Mouse (Mus musculus) C2C12 (cell line): ENCODE measurements around the gene Lpin3.

Source experiments
- CTCF ChIP-seq: IDR thresholded peaks from one replicate; pipeline ENCODE4 v1.5.1; 2011; ENCODE audit not compliant: control insufficient read depth, insufficient read depth, insufficient read length
- FOSL1 ChIP-seq: IDR thresholded peaks from one replicate; pipeline ENCODE4 v1.8.0; 2011; ENCODE audit warnings: mild to moderate bottlenecking, low read length; ENCODE audit not compliant: poor library complexity, insufficient read depth, severe bottlenecking
- MAX ChIP-seq: IDR thresholded peaks from one replicate; pipeline ENCODE4 v1.6.1; 2011; ENCODE audit warnings: mild to moderate bottlenecking, control low read depth
- USF1 ChIP-seq: IDR thresholded peaks from one replicate; pipeline ENCODE4 v1.6.1; 2011; ENCODE audit warnings: low read depth, mild to moderate bottlenecking, control low read depth, moderate library complexity

DNA sequence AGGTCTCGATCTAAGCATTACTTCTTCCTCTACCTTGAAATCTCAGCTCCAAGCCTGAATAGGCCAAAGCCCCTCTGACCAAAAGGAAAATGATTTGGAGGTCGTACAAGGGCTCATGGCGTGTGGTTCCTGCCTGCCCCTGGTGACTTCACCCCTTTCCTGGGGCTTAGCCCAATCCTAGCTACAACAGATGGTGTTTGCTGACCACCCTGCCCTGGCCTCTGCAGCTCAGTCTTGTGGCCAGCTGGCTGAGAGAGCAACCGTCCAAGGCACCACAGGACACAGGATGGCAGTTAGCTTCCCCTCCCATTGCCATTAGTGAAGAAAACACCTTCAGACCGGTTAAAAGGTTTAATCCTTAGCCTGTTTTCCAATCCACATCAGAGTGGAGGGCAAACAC, 25.6 kb downstream of the Lpin3 start:
- TF ChIP-seq CTCF: no peak
- no peak for TF ChIP-seq USF1
- TF ChIP-seq FOSL1: no peak
- no peak for TF ChIP-seq MAX
